Comparison of ENCODE assay signal across 7 mouse cellular contexts in genomic region chr13:46019431-46020166, GRCm38 (mm10). TPM values are rescaled to one million over a fixed set of nuclear protein-coding genes. Genes with fewer than 3 reads are reported as not detected.
DNase-seq lines count a peak whose midpoint lies in the region; ATAC-seq and TF ChIP-seq lines count a peak whose summit lies in the region.

No protein-coding gene starts in this region.

- H3K9ac ChIP-seq in kidney, postnatal 0 days (ENCODE audit: low read depth, low read length), result no peak overlapping the region
- no peak overlapping the region for H3K9ac ChIP-seq in stomach, embryonic 15.5 days

- H3K36me3 ChIP-seq in kidney, postnatal 0 days (ENCODE audit: insufficient read depth, low read length), result no peaks in the 10 kb centered on the region
- H3K36me3 ChIP-seq in stomach, embryonic 15.5 days, result no peaks in the 10 kb centered on the region

- peak; percentile 94 for ATAC-seq in kidney, postnatal 0 days (replicated peaks; ENCODE audit: low FRiP score, low read depth)
- peak; percentile 87 for ATAC-seq in stomach, embryonic 15.5 days (ENCODE audit: insufficient read depth, low FRiP score, low read depth)
- ATAC-seq in granulocyte monocyte progenitor cell, adult 5-6 weeks (replicated peaks; ENCODE audit: poor library complexity, severe bottlenecking), result no peak

- no peak overlapping the region for H3K4me2 ChIP-seq in kidney, postnatal 0 days (ENCODE audit: low read length)
- peak overlapping the region; percentile 27; the same call in 1 of the 2 replicates for H3K4me2 ChIP-seq in stomach, embryonic 15.5 days

- peak overlapping the region; percentile 75 for H3K27ac ChIP-seq in kidney, postnatal 0 days
- peak overlapping the region; percentile 22; the same call in 1 of the 2 replicates for H3K27ac ChIP-seq in stomach, embryonic 15.5 days

- H3K4me3 ChIP-seq in kidney, postnatal 0 days (replicated peaks; ENCODE audit: low read depth, low read length), result no peak overlapping the region
- H3K4me3 ChIP-seq in stomach, embryonic 15.5 days (replicated peaks), result no peak overlapping the region

- DNase-seq in right cerebral cortex, adult 18-20 months, result peak; percentile 36
- no peak for DNase-seq in right cerebral cortex, postnatal 14 days
- peak; percentile 70 for DNase-seq in cerebellum, postnatal 14 days
- peak; percentile 50 for DNase-seq in kidney, postnatal 0 days (ENCODE audit: low spot score)
- no peak for DNase-seq in spleen, postnatal 14 days (ENCODE audit: low spot score in 2 of 2)

- no peaks in the 10 kb centered on the region for H3K9me3 ChIP-seq in kidney, postnatal 0 days (replicated peaks; ENCODE audit: low read length)
- H3K9me3 ChIP-seq in stomach, embryonic 15.5 days, result no peaks in the 10 kb centered on the region

- no peaks in the 10 kb centered on the region for H3K4me1 ChIP-seq in kidney, postnatal 0 days (replicated peaks; ENCODE audit: insufficient read depth, low read length)
- peaks cover 9% of the 10 kb centered on the region; the same call in 1 of the 2 replicates for H3K4me1 ChIP-seq in stomach, embryonic 15.5 days

- WGBS in kidney, postnatal 0 days, result 34% methylated on average over 9 of the region's 9 CpGs
- WGBS in stomach, embryonic 15.5 days, result 36% methylated on average over 9 of the region's 9 CpGs

- H3K27me3 ChIP-seq in kidney, postnatal 0 days (ENCODE audit: insufficient read depth, low read length), result no peaks in the 10 kb centered on the region
- H3K27me3 ChIP-seq in stomach, embryonic 15.5 days (replicated peaks), result no peaks in the 10 kb centered on the region

- no peak for TF ChIP-seq CTCF in kidney, postnatal 0 days (IDR thresholded peaks at IDR 0.05; ENCODE audit: low read depth)

RNA-seq across cellular contexts. Expression of gene Atxn1, which starts 54.8 kb away (rescaled TPM):
- polyA plus RNA-seq in kidney, postnatal 0 days (2015; fragmentation: Nextera tagmentation; extraction: Ambion mirVana), result 6.8 and 9.4 TPM in 2 replicates
- 7.1 and 8.5 TPM in 2 replicates for polyA plus RNA-seq in stomach, embryonic 15.5 days (2015; fragmentation: Nextera tagmentation; extraction: Ambion mirVana)
- 26.9 and 35.7 TPM in 2 replicates for total RNA-seq in granulocyte monocyte progenitor cell, adult 5-6 weeks (2014; fragmentation: Nextera tagmentation)
- 6.0 and 11.9 TPM in 2 replicates for total RNA-seq in granulocyte monocyte progenitor cell, adult 5-6 weeks (2017)

Comparison
In these comparisons a context has a peak if more than half of its experiments do, and no peak if none do; other contexts are left out.
1. DNase-seq: peak in right cerebral cortex, adult 18-20 months (single experiment), cerebellum, postnatal 14 days (2 of 2) and kidney, postnatal 0 days (single experiment); none in right cerebral cortex, postnatal 14 days (single experiment) and spleen, postnatal 14 days (0 of 2).